Mouse (Mus musculus): ENCODE measurements around the gene Zdhhc9. TPM values are rescaled to one million over a fixed set of nuclear protein-coding genes. Genes with fewer than 3 reads are reported as not detected.

The Zdhhc9 gene
- 16.6 TPM for polyA plus RNA-seq (2012; fragmentation: generic; extraction: Trizol)

GRCm38 (mm10) chrX:48208519-48209185, at the start of gene Zdhhc9:
TSS of gene Zdhhc9 (minus strand) at chrX:48208878.
- H3K4me2 ChIP-seq (ENCODE audit: low read depth) = peak within 1 kb of the TSS; percentile 83
- TF ChIP-seq POLR2AphosphoS2 (IDR thresholded peaks at IDR 0.05; ENCODE audit: insufficient read length, low read depth) (peak; percentile 35), MYOG (IDR thresholded peaks at IDR 0.05; ENCODE audit: control insufficient read depth in 1 of 3, insufficient read depth in 1 of 3, insufficient read length in 2 of 3, low read depth in 2 of 3) (no peak), CEBPB (IDR thresholded peaks at IDR 0.05; ENCODE audit: insufficient read depth, poor library complexity, severe bottlenecking) (no peak), USF1 (IDR thresholded peaks at IDR 0.05; ENCODE audit: low read depth) (no peak), POLR2A (IDR thresholded peaks at IDR 0.05; ENCODE audit: insufficient read length, low read depth) (peak; percentile 40)
- H3K79me2 ChIP-seq (ENCODE audit: control insufficient read depth, insufficient read depth) = no peaks in the 10 kb centered on the region
- H3K4me3 ChIP-seq = peak within 1 kb of the TSS; percentile 64
- H3ac ChIP-seq (ENCODE audit: control insufficient read depth, insufficient read length) = peak within 1 kb of the TSS; percentile 64
- H3K27me3 ChIP-seq (ENCODE audit: control insufficient read depth, insufficient read depth, insufficient read length) = no peaks in the 10 kb centered on the region
- no peaks in the 10 kb centered on the region for H3K36me3 ChIP-seq (ENCODE audit: control insufficient read depth, insufficient read depth)

DNA sequence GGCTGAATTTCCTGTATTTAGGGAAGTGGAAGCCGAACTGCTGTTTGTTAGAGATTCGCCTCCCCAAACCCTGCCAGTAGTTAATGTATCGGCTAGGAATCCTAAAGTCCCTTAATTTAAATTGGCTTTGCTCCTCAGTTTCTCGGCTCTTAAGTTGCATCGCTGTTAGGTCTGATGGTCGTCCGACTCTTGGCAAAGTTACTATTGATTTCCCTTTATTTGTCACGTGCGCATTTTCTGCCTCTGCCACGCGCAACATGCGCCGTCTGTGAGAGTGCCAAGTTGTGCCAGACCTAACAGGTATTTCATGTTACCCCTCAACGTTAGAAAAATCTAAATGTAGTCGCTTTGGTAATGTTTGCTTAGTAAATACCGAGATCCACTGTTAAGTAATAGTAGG, 48.3 kb upstream of the Zdhhc9 start:
- H3K27me3 ChIP-seq (ENCODE audit: control insufficient read depth, insufficient read depth, insufficient read length) = no peaks in the 10 kb centered on the region
- peak overlapping the region; percentile 72 for H3K4me3 ChIP-seq
- no peak overlapping the region for H3ac ChIP-seq (ENCODE audit: control insufficient read depth, insufficient read length)
- H3K36me3 ChIP-seq (ENCODE audit: control insufficient read depth, insufficient read depth) = no peaks in the 10 kb centered on the region
- peak overlapping the region; percentile 79 for H3K4me2 ChIP-seq (ENCODE audit: low read depth)
- H3K79me2 ChIP-seq (ENCODE audit: control insufficient read depth, insufficient read depth) = peaks cover 17% of the 10 kb centered on the region
- peak; percentile 39 for TF ChIP-seq USF1 (IDR thresholded peaks at IDR 0.05; ENCODE audit: low read depth)
- TF ChIP-seq TCF12 (IDR thresholded peaks at IDR 0.05; ENCODE audit: insufficient read depth, poor library complexity, severe bottlenecking) = no peak

DNA sequence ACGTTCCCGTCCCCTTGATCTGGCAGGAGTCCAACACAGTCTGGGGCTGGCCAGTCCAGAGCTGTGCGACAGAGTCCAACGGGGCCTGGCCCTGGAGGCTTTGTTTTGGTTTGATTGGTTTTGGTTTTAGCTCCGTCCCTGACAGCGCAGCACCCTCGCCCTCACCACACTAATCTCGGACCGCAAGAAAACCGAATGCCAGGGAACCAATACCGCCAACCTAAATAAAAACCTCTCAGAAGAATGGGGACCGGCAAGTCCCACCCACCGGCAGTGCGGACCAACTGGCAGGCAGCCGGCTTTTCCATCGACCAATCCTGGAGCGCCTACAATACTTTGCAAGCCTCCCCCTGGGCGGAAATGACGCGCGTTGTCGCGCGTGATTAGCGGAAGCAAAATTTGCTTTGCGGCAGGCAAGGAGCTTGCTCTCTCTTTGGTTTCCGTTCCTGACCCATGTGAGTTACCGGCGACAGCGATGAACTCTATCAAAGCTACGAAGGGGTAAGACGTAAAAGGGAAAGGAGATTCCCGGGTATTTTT, 47.9 kb upstream of the Zdhhc9 start, which contains the start of gene Utp14a:
Gene Utp14a, plus strand, starts transcription at position 395 of the 540 bp plus-strand sequence.
- Histone ChIP-seq H3K4me3 (peak within 1 kb of the TSS; percentile 72), H3K4me2 (ENCODE audit: low read depth) (peak within 1 kb of the TSS; percentile 91), H3K36me3 (ENCODE audit: control insufficient read depth, insufficient read depth) (no peaks in the 10 kb centered on the region), H3ac (ENCODE audit: control insufficient read depth, insufficient read length) (no peak within 1 kb of the TSS), H3K27me3 (ENCODE audit: control insufficient read depth, insufficient read depth, insufficient read length) (no peaks in the 10 kb centered on the region), H3K79me2 (ENCODE audit: control insufficient read depth, insufficient read depth) (peaks cover 17% of the 10 kb centered on the region)
- no peak for TF ChIP-seq MYOD1 (IDR thresholded peaks at IDR 0.05; ENCODE audit: control insufficient read depth in 1 of 3, insufficient read length in 2 of 3, low read depth in 2 of 3)
- TF ChIP-seq POLR2AphosphoS2 (IDR thresholded peaks at IDR 0.05; ENCODE audit: insufficient read length, low read depth) = no peak
- peak; percentile 62 for TF ChIP-seq POLR2A (IDR thresholded peaks at IDR 0.05; ENCODE audit: insufficient read length, low read depth)

DNA sequence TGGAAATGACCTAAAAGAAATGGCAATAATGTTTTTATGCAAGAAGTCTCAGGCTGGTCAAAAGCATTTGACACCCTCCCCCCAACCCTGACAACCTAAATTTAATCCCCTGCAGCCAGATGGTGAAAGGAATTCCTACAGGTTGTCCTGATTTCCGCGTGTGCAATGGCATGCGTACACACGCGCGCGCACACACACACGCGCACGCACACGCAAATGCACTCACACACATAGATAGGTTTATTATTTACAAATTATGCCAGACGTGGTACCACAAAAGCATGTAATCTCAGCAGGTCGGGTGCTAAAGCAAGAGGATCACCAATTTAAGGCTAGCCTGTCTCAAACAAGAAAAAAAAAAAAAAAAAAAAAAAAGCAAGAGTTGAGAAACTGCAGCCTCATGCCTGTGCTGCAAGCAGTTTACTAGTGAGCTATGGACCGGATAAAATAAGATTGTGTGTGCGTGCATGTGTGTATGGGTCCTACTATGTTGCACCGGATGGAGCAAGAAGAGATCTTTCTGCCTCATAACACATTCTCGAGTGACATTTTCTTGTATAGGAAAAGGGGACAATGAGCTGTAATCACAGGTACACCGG, 47.3 kb upstream of the Zdhhc9 start:
- H3K27me3 ChIP-seq (ENCODE audit: control insufficient read depth, insufficient read depth, insufficient read length) = no peaks in the 10 kb centered on the region
- no peak for TF ChIP-seq CEBPB (IDR thresholded peaks at IDR 0.05; ENCODE audit: insufficient read depth, poor library complexity, severe bottlenecking)
- TF ChIP-seq POLR2A (IDR thresholded peaks at IDR 0.05; ENCODE audit: insufficient read length, low read depth) = no peak
- TF ChIP-seq REST (IDR thresholded peaks at IDR 0.05; ENCODE audit: insufficient read depth, insufficient read length) = no peak
- TF ChIP-seq MAX (IDR thresholded peaks at IDR 0.05; ENCODE audit: low read depth) = no peak
- no peak for TF ChIP-seq USF1 (IDR thresholded peaks at IDR 0.05; ENCODE audit: low read depth)
- TF ChIP-seq POLR2AphosphoS2 (IDR thresholded peaks at IDR 0.05; ENCODE audit: insufficient read length, low read depth) = no peak
- TF ChIP-seq E2F4 (IDR thresholded peaks at IDR 0.05; ENCODE audit: insufficient read depth) = no peak
- TF ChIP-seq TCF12 (IDR thresholded peaks at IDR 0.05; ENCODE audit: insufficient read depth, poor library complexity, severe bottlenecking) = no peak
- no peak for TF ChIP-seq MYOG (IDR thresholded peaks at IDR 0.05; ENCODE audit: control insufficient read depth in 1 of 3, insufficient read depth in 1 of 3, insufficient read length in 2 of 3, low read depth in 2 of 3)
- TF ChIP-seq TCF3 (IDR thresholded peaks at IDR 0.05; ENCODE audit: insufficient read length, low read depth) = no peak
- peak overlapping the region; percentile 91 for H3K4me2 ChIP-seq (ENCODE audit: low read depth)

GRCm38 (mm10) chrX:48234417-48234816, 25.7 kb upstream of the Zdhhc9 start:
- Histone ChIP-seq H3K4me3 (no peak overlapping the region), H3ac (ENCODE audit: control insufficient read depth, insufficient read length) (no peak overlapping the region), H3K36me3 (ENCODE audit: control insufficient read depth, insufficient read depth) (no peaks in the 10 kb centered on the region), H3K79me2 (ENCODE audit: control insufficient read depth, insufficient read depth) (no peaks in the 10 kb centered on the region), H3K4me2 (ENCODE audit: low read depth) (peak overlapping the region; percentile 24), H3K27me3 (ENCODE audit: control insufficient read depth, insufficient read depth, insufficient read length) (no peaks in the 10 kb centered on the region)
- TF ChIP-seq E2F4 (IDR thresholded peaks at IDR 0.05; ENCODE audit: insufficient read depth) (no peak), TCF12 (IDR thresholded peaks at IDR 0.05; ENCODE audit: insufficient read depth, poor library complexity, severe bottlenecking) (no peak), USF1 (IDR thresholded peaks at IDR 0.05; ENCODE audit: low read depth) (no peak), MYOD1 (IDR thresholded peaks at IDR 0.05; ENCODE audit: control insufficient read depth in 1 of 3, insufficient read length in 2 of 3, low read depth in 2 of 3) (no peak), REST (IDR thresholded peaks at IDR 0.05; ENCODE audit: insufficient read depth, insufficient read length) (no peak), CEBPB (IDR thresholded peaks at IDR 0.05; ENCODE audit: insufficient read depth, poor library complexity, severe bottlenecking) (no peak), MYOG (IDR thresholded peaks at IDR 0.05; ENCODE audit: control insufficient read depth in 1 of 3, insufficient read depth in 1 of 3, insufficient read length in 2 of 3, low read depth in 2 of 3) (no peak), POLR2AphosphoS2 (IDR thresholded peaks at IDR 0.05; ENCODE audit: insufficient read length, low read depth) (no peak), SRF (IDR thresholded peaks at IDR 0.05; ENCODE audit: control insufficient read depth, insufficient read length, low read depth) (no peak), MAX (IDR thresholded peaks at IDR 0.05; ENCODE audit: low read depth) (no peak), POLR2A (IDR thresholded peaks at IDR 0.05; ENCODE audit: insufficient read length, low read depth) (no peak), TCF3 (IDR thresholded peaks at IDR 0.05; ENCODE audit: insufficient read length, low read depth) (no peak)

More for the DNA sequence above, 47.3 kb upstream of the Zdhhc9 start:
- Histone ChIP-seq H3K4me3 (peak overlapping the region; percentile 72), H3K36me3 (ENCODE audit: control insufficient read depth, insufficient read depth) (no peaks in the 10 kb centered on the region), H3ac (ENCODE audit: control insufficient read depth, insufficient read length) (no peak overlapping the region), H3K79me2 (ENCODE audit: control insufficient read depth, insufficient read depth) (peaks cover 17% of the 10 kb centered on the region)
